23 mouse cellular contexts compared by ENCODE assay signal in the genomic region with DNA sequence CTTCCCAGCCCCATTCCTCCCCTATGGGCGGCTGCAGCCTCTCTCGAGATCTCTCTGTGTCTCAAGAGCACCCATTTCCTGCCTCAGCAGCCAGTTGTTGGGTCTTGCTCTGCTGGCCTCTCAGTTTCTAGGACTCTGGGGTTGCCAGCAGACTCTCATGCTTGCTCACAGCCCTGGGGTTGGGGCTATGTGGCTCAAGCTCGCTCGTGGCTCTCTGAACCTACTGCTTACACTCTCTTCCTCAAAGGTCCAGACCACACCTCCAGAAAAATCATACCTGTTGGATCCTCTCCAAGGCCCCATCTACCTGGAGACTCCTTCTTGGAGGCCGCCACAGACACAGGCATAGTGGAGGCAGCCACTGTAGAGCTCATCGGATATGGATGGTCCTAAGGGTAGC. TPM values are rescaled to one million over a fixed set of nuclear protein-coding genes. Genes with fewer than 3 reads are reported as not detected.
"Had no signal": no experiment of that assay in that cellular context is flagged by ENCODE, and none has a peak within 500 bp of the region (broad histone marks: within the 10 kb centered on the region; RNA-seq: fewer than 3 reads in every experiment).

No protein-coding gene starts in this region.

- H3K4me1 ChIP-seq: liver, embryonic 15.5 days; megakaryocyte, embryonic 14.5 days; midbrain, embryonic 12.5 days; midbrain, embryonic 15.5 days; neural tube, embryonic 12.5 days had no signal

- DNase-seq: liver, embryonic 13.5 days; liver, postnatal 0 days; lung, adult 2 months; lung, postnatal 14 days; lung, postnatal 36 days; right cerebral cortex, postnatal 14 days; thymus, adult 2 months; thymus, postnatal 14 days; thymus, postnatal 36 days had no signal

- H3K27ac ChIP-seq: liver, embryonic 13.5 days; liver, embryonic 15.5 days; lung, embryonic 15.5 days; macrophage; midbrain, embryonic 12.5 days; midbrain, embryonic 15.5 days; neural tube, embryonic 12.5 days; stomach, embryonic 15.5 days; stomach, postnatal 0 days had no signal

- H3K4me3 ChIP-seq: liver, embryonic 13.5 days; liver, embryonic 15.5 days; lung, embryonic 15.5 days; megakaryocyte, embryonic 14.5 days; midbrain, embryonic 12.5 days; midbrain, embryonic 15.5 days; neural tube, embryonic 12.5 days; stomach, embryonic 15.5 days had no signal

- H3K9me3 ChIP-seq: liver, embryonic 13.5 days; liver, embryonic 15.5 days; lung, embryonic 15.5 days; megakaryocyte, embryonic 14.5 days; midbrain, embryonic 12.5 days; midbrain, embryonic 15.5 days; neural tube, embryonic 12.5 days; stomach, embryonic 15.5 days had no signal

- H3K9ac ChIP-seq: liver, embryonic 13.5 days; liver, embryonic 15.5 days; liver, postnatal 0 days; lung, embryonic 15.5 days; midbrain, embryonic 12.5 days; midbrain, embryonic 15.5 days; neural tube, embryonic 12.5 days; stomach, embryonic 15.5 days had no signal

- H3K4me2 ChIP-seq: liver, embryonic 13.5 days; liver, embryonic 15.5 days; lung, embryonic 15.5 days; midbrain, embryonic 12.5 days; midbrain, embryonic 15.5 days; neural tube, embryonic 12.5 days; stomach, embryonic 15.5 days had no signal

- H3K36me3 ChIP-seq: liver, embryonic 13.5 days; liver, embryonic 15.5 days; lung, embryonic 15.5 days; midbrain, embryonic 12.5 days; midbrain, embryonic 15.5 days; neural tube, embryonic 12.5 days; stomach, embryonic 15.5 days had no signal

- ATAC-seq: liver, postnatal 0 days; lung, postnatal 0 days; midbrain, embryonic 15.5 days had no signal

- H3K27me3 ChIP-seq: lung, embryonic 15.5 days; midbrain, embryonic 15.5 days; neural tube, embryonic 12.5 days; stomach, embryonic 15.5 days had no signal

RNA-seq across cellular contexts. Expression of gene Nr2e3, which starts 10.9 kb away (rescaled TPM):
- polyA plus RNA-seq: liver, embryonic 13.5 days; liver, embryonic 15.5 days; liver, postnatal 0 days; lung, adult 2 months; lung, embryonic 15.5 days; lung, postnatal 0 days; macrophage; midbrain, embryonic 12.5 days; midbrain, embryonic 15.5 days; midbrain, postnatal 0 days; neural tube, embryonic 14.5 days; spleen, adult 2 months; stomach, postnatal 0 days; testis, adult 2 months; thymus, adult 2 months had no signal
